Mouse (Mus musculus) spleen, adult 2 months (tissue): ENCODE measurements at regions not wholly inside any gene's neighbourhood (a gene's known extent, or its start where the extent isn't known, plus 50 kb on each side); places are given as distances from the start of the nearest gene placed in this dataset.

Experiments used
- DNase-seq, 2 experiments: peaks; one replicate each; pipeline versions ENCODE4 v3.0.0 to v3.0.0-alpha.2; 2012 to 2021; ENCODE audit warnings: low spot score in 2 of 2, low read depth in 1 of 2
- H3K27ac ChIP-seq: fragments of 200-500 bp; 2 replicates; pipeline ENCODE4 v1.5.1; 2012; ENCODE audit warnings: low read length, inconsistent platforms; ENCODE audit not compliant: insufficient read depth
- H3K27me3 ChIP-seq: fragments of 200-500 bp; 2 replicates; pipeline ENCODE4 v1.6.1; 2012; ENCODE audit warnings: mild to moderate bottlenecking, moderate library complexity, low read length, inconsistent platforms; ENCODE audit not compliant: control insufficient read depth, insufficient read depth
- H3K36me3 ChIP-seq: fragments of 200-500 bp; 2 replicates; pipeline ENCODE4 v1.6.1; 2012; ENCODE audit warnings: mild to moderate bottlenecking, low read length, inconsistent platforms; ENCODE audit not compliant: control insufficient read depth, insufficient read depth
- H3K4me1 ChIP-seq: fragments of 200-500 bp; 2 replicates; pipeline ENCODE4 v1.6.1; 2011; ENCODE audit warnings: inconsistent platforms; ENCODE audit not compliant: control insufficient read depth, insufficient read depth, insufficient read length
- H3K4me3 ChIP-seq: fragments of 200-500 bp; 2 replicates; pipeline ENCODE4 v1.5.1; 2011; ENCODE audit warnings: mild to moderate bottlenecking, inconsistent platforms; ENCODE audit not compliant: insufficient read depth, insufficient read length; ENCODE audit errors: extremely low read depth
- CTCF ChIP-seq: fragments of 200-500 bp; IDR thresholded peaks from 2 replicates; pipeline ENCODE4 v1.5.1; 2011; ENCODE audit warnings: mild to moderate bottlenecking, inconsistent platforms; ENCODE audit not compliant: insufficient read depth, insufficient read length, insufficient replicate concordance; ENCODE audit errors: extremely low read depth
- POLR2A ChIP-seq: fragments of 200-500 bp; IDR thresholded peaks from 2 replicates; pipeline ENCODE4 v1.6.1; 2011; ENCODE audit warnings: low read depth, low read length, inconsistent platforms
- WGBS: fragments of 180-500 bp; shearing (Covaris S2); methylation state at CpG from one replicate; pipeline ENCODE4 v1.1.7; 2018; 5-methylcytosine and 5-hydroxymethylcytosine counted together

DNA sequence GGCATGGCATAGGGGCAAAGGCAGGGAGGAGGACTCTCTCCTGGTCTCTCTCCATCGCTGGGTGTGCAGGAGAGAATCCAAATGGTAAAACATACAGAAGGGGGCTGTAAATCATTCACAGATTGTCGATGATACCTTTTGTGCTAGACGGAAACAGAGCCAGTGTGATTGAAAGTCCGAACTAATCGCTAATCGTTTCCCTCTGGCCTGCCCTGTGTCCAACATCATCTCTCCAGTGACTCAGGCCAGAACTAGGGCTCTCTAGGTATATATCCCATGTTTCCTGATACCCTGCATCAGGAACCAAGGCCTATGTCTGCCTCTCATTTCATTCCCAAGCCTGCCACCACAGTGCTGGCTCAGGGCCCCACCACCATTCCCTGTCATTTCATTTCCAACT is 259.1 kb downstream of the Dysf start:
- Histone ChIP-seq H3K27me3 (no peaks in the 10 kb centered on the region), H3K36me3 (no peaks in the 10 kb centered on the region), H3K4me1 (no peaks in the 10 kb centered on the region), H3K4me3 (no peak overlapping the region), H3K27ac (no peak overlapping the region)
- TF ChIP-seq CTCF (no peak), POLR2A (no peak)
- WGBS, result 89% methylated on average over 6 of the region's 6 CpGs
- no peak for DNase-seq

DNA sequence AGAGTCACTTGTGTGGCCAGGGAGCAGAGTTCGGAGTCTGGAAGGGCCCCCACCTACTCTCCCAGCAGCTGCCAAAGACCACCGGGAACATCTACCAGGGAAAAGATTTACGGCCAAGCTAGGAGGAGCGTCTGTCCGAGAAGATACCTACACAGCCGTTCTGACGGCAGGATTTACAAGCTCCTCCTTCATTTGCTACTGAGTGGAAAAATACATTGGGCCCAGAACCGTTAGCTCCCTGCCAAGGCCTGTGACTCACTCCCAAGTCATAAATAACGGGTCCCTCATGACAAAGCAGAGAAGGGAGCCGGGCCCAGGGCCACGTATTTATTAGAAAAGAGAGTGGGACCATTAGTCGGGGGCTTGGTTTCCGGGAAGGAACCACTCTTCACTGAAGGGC is 258.3 kb downstream of the Dysf start:
- TF ChIP-seq POLR2A (no peak), CTCF (no peak)
- no peak overlapping the region for H3K4me3 ChIP-seq
- H3K4me1 ChIP-seq, result no peaks in the 10 kb centered on the region
- H3K27ac ChIP-seq, result no peak overlapping the region
- no peaks in the 10 kb centered on the region for H3K27me3 ChIP-seq
- H3K36me3 ChIP-seq, result no peaks in the 10 kb centered on the region
- 41% methylated on average over 13 of the region's 13 CpGs for WGBS
- DNase-seq, result no peak

- TF ChIP-seq POLR2A (no peak), CTCF (no peak)
- no peaks in the 10 kb centered on the region for H3K4me1 ChIP-seq
- no peak overlapping the region for H3K4me3 ChIP-seq
- H3K36me3 ChIP-seq, result no peaks in the 10 kb centered on the region
- 76% methylated on average over 4 of the region's 4 CpGs for WGBS
- DNase-seq, result no peak
- H3K27me3 ChIP-seq, result no peaks in the 10 kb centered on the region
- no peak overlapping the region for H3K27ac ChIP-seq
Measured at GRCm38 (mm10) chr6:84264681-84265080, 256.3 kb downstream of the Dysf start.

GRCm38 (mm10) chr6:84263686-84264085 is 255.3 kb downstream of the Dysf start:
- Histone ChIP-seq H3K4me1 (no peaks in the 10 kb centered on the region), H3K4me3 (no peak overlapping the region), H3K36me3 (no peaks in the 10 kb centered on the region), H3K27me3 (no peaks in the 10 kb centered on the region), H3K27ac (no peak overlapping the region)
- no peak for TF ChIP-seq POLR2A
- no peak for TF ChIP-seq CTCF
- 62% methylated on average over 2 of the region's 2 CpGs for WGBS
- DNase-seq, result no peak

- Histone ChIP-seq H3K36me3 (no peaks in the 10 kb centered on the region), H3K27me3 (no peaks in the 10 kb centered on the region), H3K4me1 (no peaks in the 10 kb centered on the region), H3K4me3 (no peak overlapping the region), H3K27ac (no peak overlapping the region)
- WGBS, result 69% methylated on average over 6 of the region's 6 CpGs
- no peak for TF ChIP-seq CTCF
- DNase-seq, result no peak
Measured at GRCm38 (mm10) chr6:84262766-84263165, 254.4 kb downstream of the Dysf start.

DNA sequence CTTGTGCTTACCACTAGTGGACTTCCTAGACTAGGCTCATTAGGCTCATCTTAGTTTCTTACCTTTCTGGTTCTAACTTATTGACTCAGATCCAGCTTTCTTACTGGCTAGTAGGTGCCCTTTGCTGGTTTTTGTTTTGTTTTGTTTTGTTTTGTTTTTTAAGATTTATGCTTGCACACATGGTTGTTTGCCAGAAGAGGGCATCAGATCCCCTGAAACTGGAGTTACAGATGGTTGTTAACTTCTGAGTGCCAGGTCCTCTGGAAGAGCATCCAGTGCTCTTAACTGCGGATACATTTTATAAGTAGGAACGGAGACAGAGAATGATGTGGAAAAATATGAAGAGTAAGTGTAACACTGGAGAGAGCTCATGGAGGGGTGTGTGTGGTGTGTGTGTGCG is 253.1 kb downstream of the Dysf start:
- Histone ChIP-seq H3K4me3 (no peak overlapping the region), H3K4me1 (no peaks in the 10 kb centered on the region), H3K27me3 (no peaks in the 10 kb centered on the region), H3K36me3 (no peaks in the 10 kb centered on the region), H3K27ac (no peak overlapping the region)
- DNase-seq, result no peak
- WGBS, result 81% methylated on average over 3 of the region's 3 CpGs
- TF ChIP-seq CTCF (no peak), POLR2A (no peak)
